Mouse (Mus musculus) neural tube, embryonic 13.5 days (tissue): ENCODE data around the gene Klc4. TPM values are rescaled to one million over a fixed set of nuclear protein-coding genes. Genes with fewer than 3 reads are reported as not detected.

Experiments
- ATAC-seq: fragments of 200-750 bp; cut with Nextera tagmentation; 2 replicates; pipeline ENCODE4 v1.8.0; 2017; ENCODE audit warnings: low read depth, mild to moderate bottlenecking, moderate TSS enrichment, moderate library complexity
- H3K27ac ChIP-seq: fragments of 300-500 bp; sonication (generic); replicated peaks from 2 replicates; pipeline ENCODE4 v1.5.1; 2015; ENCODE audit warnings: moderate library complexity, mild to moderate bottlenecking, inconsistent platforms
- H3K27me3 ChIP-seq: fragments of 300-500 bp; sonication (generic); 2 replicates; pipeline ENCODE4 v1.6.1; 2015; ENCODE audit warnings: mild to moderate bottlenecking, inconsistent platforms
- H3K36me3 ChIP-seq: fragments of 300-500 bp; sonication (generic); 2 replicates; pipeline ENCODE4 v1.6.1; 2015; ENCODE audit warnings: mild to moderate bottlenecking, inconsistent platforms
- H3K4me1 ChIP-seq: fragments of 300-500 bp; sonication (generic); replicated peaks from 2 replicates; pipeline ENCODE4 v1.6.1; 2015; ENCODE audit warnings: inconsistent platforms
- H3K4me2 ChIP-seq: fragments of 300-500 bp; sonication (generic); 2 replicates; pipeline ENCODE4 v1.6.1; 2015; ENCODE audit warnings: inconsistent platforms, mild to moderate bottlenecking, moderate library complexity
- H3K4me3 ChIP-seq: fragments of 300-500 bp; sonication (generic); 2 replicates; pipeline ENCODE4 v1.5.1; 2015; ENCODE audit warnings: mild to moderate bottlenecking, inconsistent platforms
- H3K9ac ChIP-seq: fragments of 300-500 bp; sonication (generic); 2 replicates; pipeline ENCODE4 v1.6.1; 2015; ENCODE audit warnings: moderate library complexity, mild to moderate bottlenecking, inconsistent platforms
- H3K9me3 ChIP-seq: fragments of 300-500 bp; sonication (generic); 2 replicates; pipeline ENCODE4 v1.6.1; 2016; ENCODE audit warnings: inconsistent platforms
- WGBS: fragments of 180-500 bp; shearing (Covaris S2); methylation state at CpG from one replicate; pipeline ENCODE4 v1.1.7; 2015; 5-methylcytosine and 5-hydroxymethylcytosine counted together
- polyA plus RNA-seq: library from polyadenylated mRNA; unstranded; fragments of >200 nt; fragmentation: Nextera tagmentation; extraction: Ambion mirVana; gene quantifications from 2 replicates; pipeline ENCODE4 v1.2.1, GENCODE M21; 2015

Gene Klc4
- polyA plus RNA-seq, 1 experiment from 2014 or later = 45.3 TPM

DNA sequence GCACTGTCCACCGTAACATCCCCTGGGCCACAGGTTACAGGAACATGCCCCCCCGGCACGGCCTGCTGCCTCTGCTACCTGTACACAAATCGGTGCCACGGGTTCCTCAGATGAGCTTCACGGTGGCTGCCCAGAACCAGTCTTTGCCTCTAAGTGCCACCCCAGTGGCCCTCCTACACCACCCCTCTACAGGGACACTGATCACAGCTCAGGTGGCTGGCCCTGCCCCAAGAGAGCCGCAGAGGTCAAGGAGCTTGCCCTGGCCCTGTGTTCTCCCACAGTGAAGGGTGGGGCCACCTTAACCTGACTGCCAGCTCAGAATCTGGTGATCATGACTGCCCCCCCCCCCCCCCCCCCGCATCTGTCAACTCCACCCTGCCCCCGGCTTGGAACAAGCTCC, 32.6 kb upstream of the Klc4 start, which contains the start of gene Mea1:
TSS of gene Mea1 (plus strand) at position 378 of the 400 bp plus-strand sequence.
- Histone ChIP-seq H3K27ac (peak within 1 kb of the TSS; percentile 91; the same call in 1 of the 2 replicates), H3K9ac (peak within 1 kb of the TSS; percentile 80), H3K27me3 (no peaks in the 10 kb centered on the region), H3K36me3 (peaks cover 48% of the 10 kb centered on the region), H3K9me3 (no peaks in the 10 kb centered on the region), H3K4me2 (peak within 1 kb of the TSS; percentile 76), H3K4me1 (peaks cover 43% of the 10 kb centered on the region), H3K4me3 (peak within 1 kb of the TSS; percentile 69)
- no peak for ATAC-seq
- 88% methylated on average over 9 of the region's 9 CpGs for WGBS

DNA sequence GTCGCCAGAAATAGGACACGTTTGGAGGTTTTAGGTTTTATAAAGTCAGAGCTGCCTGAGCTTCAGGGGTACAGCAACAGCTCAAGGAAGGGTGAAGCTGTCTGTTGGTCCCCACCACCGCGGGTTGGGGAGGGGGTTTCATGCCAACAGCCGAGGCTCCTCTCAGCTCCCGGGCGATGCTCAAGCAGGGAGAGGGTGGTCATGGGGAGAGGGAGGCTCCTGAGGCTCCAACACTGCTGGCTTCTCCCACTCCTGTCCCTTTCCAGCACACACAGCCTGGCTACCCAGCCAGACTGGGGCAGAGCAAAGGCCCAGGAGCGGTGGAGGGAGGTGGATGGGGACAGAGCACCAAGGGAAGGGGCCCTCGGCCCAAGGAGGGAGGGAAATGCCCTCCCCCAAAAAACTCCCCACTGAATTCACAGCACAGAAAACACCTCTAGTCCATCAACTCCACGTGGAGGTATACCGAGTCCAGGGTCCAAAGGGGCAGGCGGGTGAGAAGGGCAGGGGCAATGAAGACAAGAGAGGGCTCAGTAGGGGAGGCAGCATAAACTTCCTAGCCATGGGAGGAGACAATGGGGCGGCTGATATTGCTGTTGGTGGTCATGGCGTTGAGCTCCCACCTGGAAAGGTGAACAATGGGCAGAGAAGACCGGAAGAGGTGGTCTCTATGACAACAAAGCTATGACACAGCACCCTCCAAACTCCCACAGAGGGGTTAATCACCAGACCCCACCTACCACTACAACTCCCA, 28.9 kb upstream of the Klc4 start:
- H3K4me3 ChIP-seq = peak overlapping the region; percentile 80
- ATAC-seq = peak; percentile 25
- H3K4me2 ChIP-seq = peak overlapping the region; percentile 91
- no peaks in the 10 kb centered on the region for H3K9me3 ChIP-seq
- H3K27ac ChIP-seq = peak overlapping the region; percentile 82
- no peaks in the 10 kb centered on the region for H3K27me3 ChIP-seq
- peak overlapping the region; percentile 83 for H3K9ac ChIP-seq
- peaks cover 46% of the 10 kb centered on the region for H3K36me3 ChIP-seq
- WGBS = 16% methylated on average over 15 of the region's 15 CpGs
- H3K4me1 ChIP-seq = peaks cover 36% of the 10 kb centered on the region

DNA sequence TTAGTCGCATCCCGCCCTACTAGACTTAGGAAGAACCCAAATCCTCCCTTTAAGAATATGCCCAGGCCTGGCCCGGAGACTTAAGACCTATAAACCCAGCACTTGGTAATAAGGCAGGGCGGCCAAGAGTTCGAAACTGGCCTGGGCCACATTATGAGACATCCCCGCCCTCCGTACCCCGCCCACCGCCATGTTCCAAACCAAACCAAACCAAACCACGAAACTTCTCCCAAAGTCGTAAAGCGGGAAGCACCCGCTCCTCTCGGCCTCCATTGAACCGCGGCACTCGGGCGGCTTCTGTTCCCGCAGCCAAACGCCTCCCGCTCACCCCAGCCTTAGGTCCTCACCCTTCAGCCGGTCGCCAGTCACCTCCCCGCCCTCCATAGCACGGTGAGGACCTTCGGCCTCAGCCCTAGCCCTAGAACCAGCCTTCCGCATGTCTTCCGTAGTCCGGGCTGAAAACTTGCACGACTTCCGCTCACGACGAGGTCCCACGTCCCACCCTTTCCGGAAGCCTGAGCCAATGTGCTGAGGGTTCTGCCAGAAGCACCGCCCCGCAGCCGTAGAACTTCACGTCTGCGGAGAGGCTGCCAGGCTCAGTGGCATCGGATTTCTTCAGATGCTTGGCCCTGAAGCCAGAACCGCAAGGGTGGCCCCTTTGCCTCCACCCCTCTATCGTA, 28.2 kb upstream of the Klc4 start, which contains the start of gene Rrp36:
TSS of gene Rrp36 (minus strand) at position 503 of the 680 bp plus-strand sequence.
- 1% methylated on average over 43 of the region's 43 CpGs for WGBS
- Histone ChIP-seq H3K4me3 (peak within 1 kb of the TSS; percentile 80), H3K4me1 (peaks cover 29% of the 10 kb centered on the region), H3K9ac (peak within 1 kb of the TSS; percentile 83), H3K27ac (peak within 1 kb of the TSS; percentile 82), H3K27me3 (no peaks in the 10 kb centered on the region), H3K36me3 (peaks cover 54% of the 10 kb centered on the region), H3K4me2 (peak within 1 kb of the TSS; percentile 91), H3K9me3 (no peaks in the 10 kb centered on the region)
- peak; percentile 91 for ATAC-seq

DNA sequence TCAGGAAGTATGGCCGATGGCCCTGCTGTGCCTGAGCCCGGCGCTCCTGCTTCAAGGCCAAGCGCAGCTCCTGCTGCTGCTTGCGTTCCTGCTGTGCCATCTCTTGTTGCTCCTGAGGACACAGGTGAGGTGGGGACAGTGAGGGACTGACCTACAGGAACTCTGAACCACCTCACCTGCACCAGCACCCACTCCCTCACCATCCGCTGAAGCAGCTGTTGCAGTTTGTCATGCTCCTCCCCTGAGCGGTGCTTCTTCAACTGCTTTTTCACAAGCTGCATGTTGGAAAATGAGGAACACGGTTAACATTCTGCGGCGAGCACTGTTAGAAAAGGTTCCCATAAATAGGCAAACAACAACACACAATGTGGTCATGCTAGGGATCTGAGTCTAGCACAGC, 24.1 kb upstream of the Klc4 start:
- Histone ChIP-seq H3K9ac (no peak overlapping the region), H3K27ac (no peak overlapping the region), H3K4me3 (no peak overlapping the region), H3K9me3 (no peaks in the 10 kb centered on the region), H3K4me2 (no peak overlapping the region), H3K27me3 (no peaks in the 10 kb centered on the region), H3K4me1 (peaks cover 17% of the 10 kb centered on the region), H3K36me3 (peaks cover 55% of the 10 kb centered on the region)
- 95% methylated on average over 10 of the region's 10 CpGs for WGBS
- no peak for ATAC-seq

DNA sequence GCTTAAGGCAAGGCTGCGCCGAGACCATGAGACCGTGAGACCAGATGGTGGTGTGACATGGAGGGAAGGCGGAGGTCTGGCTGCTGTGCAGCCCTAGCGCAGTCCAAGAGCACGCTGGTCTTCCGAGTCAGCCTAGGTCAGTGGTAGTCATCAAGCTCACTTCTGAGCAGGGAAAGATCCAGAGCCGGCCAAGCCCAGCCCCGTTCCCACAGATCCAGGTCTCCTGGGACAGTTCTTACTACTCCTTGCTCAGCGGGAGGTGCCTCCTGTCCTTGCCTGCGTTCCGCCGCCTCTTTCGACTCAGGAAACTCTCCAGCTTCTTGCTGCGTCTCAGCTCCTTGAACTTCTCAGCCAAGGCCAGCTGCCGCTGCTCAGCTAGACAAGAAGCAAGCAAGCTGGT, 21.9 kb upstream of the Klc4 start:
- Histone ChIP-seq H3K27ac (no peak overlapping the region), H3K4me3 (no peak overlapping the region), H3K4me2 (no peak overlapping the region), H3K9me3 (no peaks in the 10 kb centered on the region), H3K4me1 (no peaks in the 10 kb centered on the region), H3K9ac (no peak overlapping the region), H3K36me3 (peaks cover 73% of the 10 kb centered on the region), H3K27me3 (no peaks in the 10 kb centered on the region)
- ATAC-seq = no peak
- 89% methylated on average over 16 of the region's 16 CpGs for WGBS

DNA sequence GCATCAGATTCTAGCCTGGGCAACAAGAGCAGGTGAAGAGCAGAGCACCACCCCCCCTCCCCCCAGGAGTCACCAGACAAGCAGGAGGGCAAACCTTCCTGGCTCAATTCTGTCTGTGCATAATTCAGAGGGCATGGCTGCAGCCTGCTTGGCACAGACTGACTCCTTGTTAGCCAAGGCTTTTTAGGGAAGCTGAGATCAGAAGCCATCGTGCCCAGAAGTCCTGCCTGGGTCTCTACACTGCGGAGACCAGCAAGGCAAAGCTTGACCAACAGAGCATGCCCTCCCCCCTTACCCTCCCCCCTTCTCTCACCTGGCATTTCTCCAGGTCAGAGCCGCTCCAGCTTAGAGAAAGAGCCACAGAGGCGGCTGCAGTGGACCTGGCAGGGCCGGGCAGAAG, 16.9 kb upstream of the Klc4 start:
- no peaks in the 10 kb centered on the region for H3K9me3 ChIP-seq
- no peak for ATAC-seq
- no peaks in the 10 kb centered on the region for H3K4me1 ChIP-seq
- no peak overlapping the region for H3K27ac ChIP-seq
- H3K36me3 ChIP-seq = peaks cover 96% of the 10 kb centered on the region
- H3K9ac ChIP-seq = no peak overlapping the region
- 92% methylated on average over 5 of the region's 5 CpGs for WGBS
- no peaks in the 10 kb centered on the region for H3K27me3 ChIP-seq
- H3K4me3 ChIP-seq = no peak overlapping the region
- H3K4me2 ChIP-seq = no peak overlapping the region

DNA sequence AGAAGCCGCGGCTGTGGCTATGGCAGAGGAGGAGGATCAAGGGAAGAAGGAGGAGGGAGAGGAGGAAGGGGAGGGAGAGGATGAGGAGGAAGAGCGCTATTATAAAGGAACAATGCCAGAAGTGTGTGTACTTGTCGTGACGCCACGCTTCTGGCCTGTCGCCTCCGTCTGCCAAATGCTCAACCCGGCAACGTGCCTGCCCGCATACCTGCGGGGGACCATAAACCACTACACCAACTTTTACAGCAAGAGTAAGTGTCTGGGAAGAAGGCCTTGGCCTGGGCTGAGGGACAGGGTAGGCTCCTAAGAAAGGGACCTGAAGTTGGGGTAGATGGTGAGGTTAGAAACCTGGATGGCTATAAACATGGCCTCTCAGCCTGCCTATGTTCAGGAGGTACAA, 16.2 kb upstream of the Klc4 start:
- H3K36me3 ChIP-seq = peaks cover 98% of the 10 kb centered on the region
- no peaks in the 10 kb centered on the region for H3K4me1 ChIP-seq
- 92% methylated on average over 12 of the region's 12 CpGs for WGBS
- no peak overlapping the region for H3K27ac ChIP-seq
- H3K4me2 ChIP-seq = no peak overlapping the region
- no peaks in the 10 kb centered on the region for H3K27me3 ChIP-seq
- no peaks in the 10 kb centered on the region for H3K9me3 ChIP-seq
- no peak for ATAC-seq
- no peak overlapping the region for H3K4me3 ChIP-seq
- no peak overlapping the region for H3K9ac ChIP-seq

DNA sequence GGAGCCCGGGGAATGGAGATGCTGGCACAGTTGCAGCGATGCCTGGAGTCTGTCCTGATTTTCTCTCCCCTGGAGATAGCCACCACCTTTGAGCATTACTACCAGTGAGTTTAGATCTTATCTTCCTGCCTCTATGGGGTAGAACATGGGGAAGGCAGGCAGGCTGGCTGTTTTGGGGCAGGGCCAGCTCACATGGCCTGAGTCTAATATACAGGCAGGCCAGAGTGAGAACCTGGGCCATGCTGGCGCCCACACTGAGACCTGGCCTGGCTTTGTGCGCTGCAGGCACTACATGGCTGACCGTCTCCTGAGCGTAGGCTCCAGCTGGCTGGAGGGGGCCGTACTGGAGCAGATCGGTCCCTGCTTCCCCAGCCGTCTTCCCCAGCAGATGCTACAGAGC, 15.5 kb upstream of the Klc4 start:
- H3K27me3 ChIP-seq = no peaks in the 10 kb centered on the region
- no peak overlapping the region for H3K4me3 ChIP-seq
- no peak overlapping the region for H3K4me2 ChIP-seq
- H3K4me1 ChIP-seq = no peaks in the 10 kb centered on the region
- ATAC-seq = no peak
- 97% methylated on average over 9 of the region's 9 CpGs for WGBS
- peaks cover 98% of the 10 kb centered on the region for H3K36me3 ChIP-seq
- H3K27ac ChIP-seq = no peak overlapping the region
- no peak overlapping the region for H3K9ac ChIP-seq
- H3K9me3 ChIP-seq = no peaks in the 10 kb centered on the region

DNA sequence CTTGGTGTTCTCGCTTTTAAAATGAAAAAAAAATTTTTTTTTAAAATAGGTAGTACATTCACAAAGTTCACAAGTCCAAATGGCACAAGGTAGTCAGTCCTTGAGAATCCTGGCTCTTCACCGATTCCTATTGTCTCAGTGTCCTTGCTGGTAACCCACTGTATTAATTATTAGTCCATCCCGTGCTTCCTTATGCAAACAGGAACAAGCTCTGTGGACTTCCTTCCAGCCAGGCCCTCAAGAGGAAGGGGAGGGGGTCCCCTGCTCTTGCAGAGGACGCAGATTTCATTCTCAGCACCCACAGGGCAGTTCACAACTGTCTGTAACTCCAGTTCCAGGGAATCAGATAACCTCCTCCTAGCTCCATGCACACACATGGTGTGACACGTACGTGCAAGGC, 10.2 kb upstream of the Klc4 start:
- no peak overlapping the region for H3K4me2 ChIP-seq
- no peak overlapping the region for H3K9ac ChIP-seq
- peaks cover 87% of the 10 kb centered on the region for H3K36me3 ChIP-seq
- WGBS = 79% methylated on average over 6 of the region's 6 CpGs
- H3K27ac ChIP-seq = no peak overlapping the region
- H3K9me3 ChIP-seq = no peaks in the 10 kb centered on the region
- H3K4me1 ChIP-seq = peaks cover 31% of the 10 kb centered on the region
- no peak for ATAC-seq
- no peaks in the 10 kb centered on the region for H3K27me3 ChIP-seq
- no peak overlapping the region for H3K4me3 ChIP-seq

DNA sequence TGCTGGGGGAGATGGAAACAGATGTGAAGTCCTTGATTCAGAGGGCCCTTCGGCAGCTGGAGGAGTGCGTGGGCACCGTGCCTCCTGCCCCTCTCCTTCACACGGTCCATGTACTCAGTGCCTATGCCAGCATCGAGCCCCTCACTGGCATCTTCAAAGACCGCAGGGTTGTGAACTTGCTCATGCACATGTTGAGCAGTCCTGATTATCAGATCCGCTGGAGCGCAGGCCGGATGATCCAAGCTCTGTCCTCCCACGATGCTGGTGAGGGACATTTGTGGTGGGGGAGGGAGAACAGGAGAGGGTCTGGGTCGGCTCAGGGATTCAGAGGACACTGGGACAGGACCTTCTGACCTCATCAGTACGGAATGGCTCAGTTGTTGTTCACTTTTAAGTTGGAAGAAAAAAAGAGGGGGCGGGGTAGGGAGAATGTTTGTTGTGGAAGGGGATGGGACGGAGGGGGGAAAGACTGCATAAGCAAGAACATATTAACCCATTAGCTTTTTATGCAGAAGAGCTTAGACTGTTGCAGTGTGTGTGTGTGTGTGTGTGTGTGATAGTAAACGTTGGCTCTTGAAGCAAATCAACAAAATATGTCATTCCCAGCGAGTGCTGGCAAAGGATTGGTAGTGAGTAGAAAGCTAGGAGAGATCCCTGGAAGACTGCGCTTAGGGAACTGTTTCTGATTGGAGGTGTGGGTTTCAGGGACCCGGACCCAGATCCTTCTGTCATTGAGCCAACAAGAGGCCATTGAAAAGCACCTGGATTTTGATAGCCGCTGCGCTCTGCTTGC, 6.1 kb upstream of the Klc4 start:
- WGBS = 78% methylated on average over 20 of the region's 20 CpGs
- Histone ChIP-seq H3K9ac (peak overlapping the region; percentile 96), H3K9me3 (no peaks in the 10 kb centered on the region), H3K4me2 (peak overlapping the region; percentile 91), H3K27me3 (no peaks in the 10 kb centered on the region), H3K4me3 (peak overlapping the region; percentile 74), H3K4me1 (peaks cover 48% of the 10 kb centered on the region), H3K36me3 (peaks cover 46% of the 10 kb centered on the region), H3K27ac (peak overlapping the region; percentile 96; the same call in 1 of the 2 replicates)
- no peak for ATAC-seq

DNA sequence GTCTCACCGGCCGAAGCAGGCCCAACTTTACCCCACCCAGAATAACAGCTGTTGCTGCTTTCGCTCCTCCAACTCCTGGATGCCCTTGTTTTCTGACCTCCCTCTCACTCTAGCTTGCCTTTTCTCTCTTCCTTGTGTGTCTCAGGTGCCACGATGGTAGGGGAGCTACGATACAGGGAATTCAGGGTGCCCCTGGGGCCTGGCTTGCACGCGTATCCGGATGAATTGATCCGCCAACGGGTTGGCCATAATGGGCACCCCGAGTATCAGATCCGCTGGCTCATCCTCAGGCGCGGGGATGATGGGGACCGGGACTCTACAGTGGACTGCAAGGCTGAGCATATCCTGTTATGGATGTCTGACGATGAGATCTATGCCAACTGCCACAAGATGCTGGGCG, 5.5 kb upstream of the Klc4 start:
- Histone ChIP-seq H3K9me3 (no peaks in the 10 kb centered on the region), H3K9ac (peak overlapping the region; percentile 96), H3K4me1 (peaks cover 53% of the 10 kb centered on the region), H3K27me3 (no peaks in the 10 kb centered on the region), H3K36me3 (peaks cover 39% of the 10 kb centered on the region), H3K27ac (peak overlapping the region; percentile 96), H3K4me3 (peak overlapping the region; percentile 74), H3K4me2 (peak overlapping the region; percentile 91)
- WGBS = 67% methylated on average over 17 of the region's 17 CpGs
- ATAC-seq = no peak
